Mouse (Mus musculus) B cell, adult (primary cell): ENCODE measurements around the gene Men1. TPM values are rescaled to one million over a fixed set of nuclear protein-coding genes. Genes with fewer than 3 reads are reported as not detected.

Experiments used
- total RNA-seq: library from RNA; stranded (reverse); gene quantifications from 4 replicates; pipeline ENCODE4 v1.2.4, GENCODE M21; 2023; ENCODE audit not compliant: inconsistent age

Gene Men1
- total RNA-seq, result 39.8 to 42.8 TPM (median 40.9 TPM) in 4 replicates

GRCm38 (mm10) chr19:6334673-6335457 is at the start of gene Men1:
Gene Men1, plus strand, starts transcription at chr19:6334979.

GRCm38 (mm10) chr19:6306137-6306551 is 28.6 kb upstream of the Men1 start, which contains the start of gene Cdc42bpg:
Gene Cdc42bpg, plus strand, starts transcription at chr19:6306456.

GRCm38 (mm10) chr19:6340524-6341452 is 6.0 kb downstream of the Men1 start, which contains the start of gene Map4k2:
Gene Map4k2, plus strand, starts transcription at chr19:6341135.

GRCm38 (mm10) chr19:6363411-6364240 is 28.8 kb downstream of the Men1 start, which contains the start of gene Sf1:
Gene Sf1, plus strand, starts transcription at chr19:6363690.

GRCm38 (mm10) chr19:6384128-6384527 is 49.3 kb downstream of the Men1 start, which contains the start of gene Pygm:
Gene Pygm, plus strand, starts transcription at chr19:6384399.

Other genes starting within 250 kb of the Men1 start
- 1.4 to 3.9 TPM (median 2.2 TPM) in 4 replicates for gene Cdca5, start 250.0 kb upstream of the Men1 start, total RNA-seq
- not detected in 4 replicates for gene AC131692.1, start 240.6 kb upstream of the Men1 start, total RNA-seq
- gene Naaladl1, start 229.2 kb upstream of the Men1 start, total RNA-seq, result not detected in 4 replicates
- 8.1 to 10.4 TPM (median 8.8 TPM) in 4 replicates for gene Sac3d1, start 216.3 kb upstream of the Men1 start, total RNA-seq
- 28.8 to 34.9 TPM (median 32.1 TPM) in 4 replicates for gene Snx15, start 206.7 kb upstream of the Men1 start, total RNA-seq
- gene Batf2, start 194.0 kb upstream of the Men1 start, total RNA-seq, result not detected in 4 replicates
- 28.2 to 35.1 TPM (median 33.3 TPM) in 4 replicates for gene Arl2, start 193.4 kb upstream of the Men1 start, total RNA-seq
- not detected in 4 replicates for gene Majin, start 150.6 kb upstream of the Men1 start, total RNA-seq
- not detected in 4 replicates for gene Gpha2, start 108.6 kb upstream of the Men1 start, total RNA-seq
- 23.9 to 27.8 TPM (median 25.9 TPM) in 4 replicates for gene Ppp2r5b, start 99.1 kb upstream of the Men1 start, total RNA-seq
- gene Atg2a, start 93.3 kb upstream of the Men1 start, total RNA-seq, result 163 to 191 TPM (median 175 TPM) in 4 replicates
- gene Ehd1, start 58.3 kb upstream of the Men1 start, total RNA-seq, result 247 to 254 TPM (median 253 TPM) in 4 replicates
- 13.9 to 18.0 TPM (median 15.4 TPM) in 4 replicates for gene Cdc42bpg, start 28.5 kb upstream of the Men1 start, total RNA-seq
- gene Map4k2, start 6.2 kb downstream of the Men1 start, total RNA-seq, result 591 to 639 TPM (median 615 TPM) in 4 replicates
- 917 to 1,004 TPM (median 992 TPM) in 4 replicates for gene Sf1, start 28.7 kb downstream of the Men1 start, total RNA-seq
- gene Pygm, start 49.4 kb downstream of the Men1 start, total RNA-seq, result 21.0 to 29.6 TPM (median 25.9 TPM) in 4 replicates
- 716 to 754 TPM (median 727 TPM) in 4 replicates for gene Rasgrp2, start 64.4 kb downstream of the Men1 start, total RNA-seq
- 0.78 to 2.7 TPM (median 1.1 TPM) in 4 replicates for gene Nrxn2, start 83.8 kb downstream of the Men1 start, total RNA-seq
- gene Slc22a12, start 208.1 kb downstream of the Men1 start, total RNA-seq, result 0.22 to 0.93 TPM (median 0.36 TPM) in 3 of 4 replicates, not detected in the other